Mouse (Mus musculus): ENCODE measurements around the gene S100a5. TPM values are rescaled to one million over a fixed set of nuclear protein-coding genes. Genes with fewer than 3 reads are reported as not detected.

S100a5 gene
- polyA plus RNA-seq, 1 experiment, result not detected

DNA sequence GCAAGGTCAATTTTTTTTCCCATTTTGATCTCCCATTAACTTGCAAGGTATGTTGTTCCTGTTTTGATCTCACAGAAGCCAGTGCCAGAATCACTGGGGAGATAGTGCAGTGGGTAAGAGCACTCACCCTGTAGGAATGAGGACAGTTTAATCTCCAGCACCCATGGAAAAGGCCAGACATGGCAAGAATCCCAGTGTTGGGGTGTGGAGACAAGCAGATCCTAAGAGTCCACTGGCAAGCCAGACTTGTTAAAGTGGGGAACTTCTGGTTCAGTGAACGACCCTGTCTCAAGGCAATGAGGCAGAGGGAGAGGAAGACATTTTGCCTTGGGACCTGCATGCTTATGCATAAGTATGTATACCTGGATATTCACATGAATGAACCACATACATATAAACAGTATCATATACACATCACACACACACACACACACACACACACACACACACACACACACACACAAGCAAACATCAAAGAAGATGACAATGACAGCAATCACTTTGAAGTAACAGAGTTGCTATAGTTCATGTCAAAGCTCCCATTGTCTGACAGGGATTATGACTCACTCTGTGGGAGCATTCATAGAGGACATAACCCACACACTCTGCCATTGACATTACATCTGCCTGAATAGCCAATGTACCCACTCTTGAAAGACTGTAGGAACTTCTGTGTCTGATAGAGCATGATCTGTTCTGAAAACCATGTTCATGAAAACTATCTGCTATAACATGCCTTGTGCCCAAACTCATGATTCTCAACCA is 30.4 kb downstream of the S100a5 start:
- H3K36me3 ChIP-seq (replicated peaks; ENCODE audit: low read length), result no peaks in the 10 kb centered on the region
- H3K9me3 ChIP-seq, result 0 out of 2 replicates have a peak, but pooled peaks cover 1% of the 10 kb centered on the region
- peaks cover 4% of the 10 kb centered on the region for H3K27me3 ChIP-seq (replicated peaks)
- H3K4me3 ChIP-seq (replicated peaks), result no peak overlapping the region
- no peak for TF ChIP-seq GATA1 (IDR thresholded peaks at IDR 0.05; ENCODE audit: borderline replicate concordance, low read length)
- no peak for TF ChIP-seq FLI1 (IDR thresholded peaks at IDR 0.05; ENCODE audit: low read length)
- H3K4me1 ChIP-seq, result peaks cover 4% of the 10 kb centered on the region; the same call in 1 of the 2 replicates

DNA sequence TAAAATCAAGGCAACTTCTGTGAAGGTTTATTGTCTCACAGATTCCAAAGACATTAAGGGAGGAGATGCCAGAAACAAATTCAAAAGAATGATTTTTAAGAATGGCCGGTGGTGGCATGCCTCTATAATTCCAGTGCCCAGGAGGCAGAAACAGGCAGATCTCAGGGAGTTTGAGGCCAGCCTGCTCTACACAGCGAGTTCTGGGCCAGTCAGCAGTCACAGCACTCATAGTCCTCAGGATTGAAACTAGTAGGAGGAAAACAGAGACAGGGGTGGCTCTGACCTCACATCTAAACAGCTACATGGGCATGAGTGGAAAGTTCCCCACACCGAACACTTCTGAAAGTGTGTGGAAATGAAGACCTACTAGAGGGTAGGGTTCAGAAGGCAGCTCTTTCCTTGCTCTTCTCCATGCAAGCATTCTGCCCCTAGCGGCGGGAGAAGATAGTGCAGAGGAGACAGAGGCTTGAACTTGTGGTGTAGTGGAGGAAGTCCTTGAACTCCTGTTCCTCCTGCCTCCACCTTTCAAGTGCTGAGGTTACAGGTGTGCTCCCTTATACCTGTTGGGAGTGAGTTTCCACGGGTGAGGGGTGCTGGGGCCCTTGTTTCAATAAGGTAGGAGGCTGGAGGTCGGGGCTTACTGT is 31.3 kb downstream of the S100a5 start:
- H3K4me3 ChIP-seq (replicated peaks), result no peak overlapping the region
- peaks cover 4% of the 10 kb centered on the region for H3K27me3 ChIP-seq (replicated peaks)
- no peak for TF ChIP-seq GATA1 (IDR thresholded peaks at IDR 0.05; ENCODE audit: borderline replicate concordance, low read length)
- no peaks in the 10 kb centered on the region for H3K9me3 ChIP-seq
- peaks cover 4% of the 10 kb centered on the region; the same call in 1 of the 2 replicates for H3K4me1 ChIP-seq
- no peaks in the 10 kb centered on the region for H3K36me3 ChIP-seq (replicated peaks; ENCODE audit: low read length)

DNA sequence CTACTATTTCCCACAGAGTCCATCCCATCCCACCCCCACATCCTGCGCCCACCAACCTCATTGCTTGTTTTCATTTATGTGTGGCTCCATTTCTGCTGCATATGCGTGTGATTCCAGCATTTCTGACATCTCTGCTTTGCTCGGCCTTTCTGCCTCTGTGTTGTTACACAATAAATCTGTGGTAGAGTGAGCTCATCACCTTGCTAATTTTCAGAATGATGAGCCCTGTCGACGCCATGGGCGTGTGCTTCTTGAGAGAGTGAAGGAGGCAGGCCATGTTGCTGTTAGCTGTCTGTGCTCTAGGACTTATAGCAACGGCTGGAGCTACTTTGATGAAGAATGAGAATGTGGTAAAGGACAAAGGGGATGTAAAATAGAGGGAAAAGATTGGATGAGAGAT is 32.7 kb downstream of the S100a5 start:
- H3K4me1 ChIP-seq, result peaks cover 4% of the 10 kb centered on the region; the same call in 1 of the 2 replicates
- H3K4me3 ChIP-seq (replicated peaks), result no peak overlapping the region
- H3K36me3 ChIP-seq (replicated peaks; ENCODE audit: low read length), result no peaks in the 10 kb centered on the region
- no peak for TF ChIP-seq FLI1 (IDR thresholded peaks at IDR 0.05; ENCODE audit: low read length)
- peaks cover 4% of the 10 kb centered on the region for H3K27me3 ChIP-seq (replicated peaks)
- no peaks in the 10 kb centered on the region for H3K9me3 ChIP-seq

DNA sequence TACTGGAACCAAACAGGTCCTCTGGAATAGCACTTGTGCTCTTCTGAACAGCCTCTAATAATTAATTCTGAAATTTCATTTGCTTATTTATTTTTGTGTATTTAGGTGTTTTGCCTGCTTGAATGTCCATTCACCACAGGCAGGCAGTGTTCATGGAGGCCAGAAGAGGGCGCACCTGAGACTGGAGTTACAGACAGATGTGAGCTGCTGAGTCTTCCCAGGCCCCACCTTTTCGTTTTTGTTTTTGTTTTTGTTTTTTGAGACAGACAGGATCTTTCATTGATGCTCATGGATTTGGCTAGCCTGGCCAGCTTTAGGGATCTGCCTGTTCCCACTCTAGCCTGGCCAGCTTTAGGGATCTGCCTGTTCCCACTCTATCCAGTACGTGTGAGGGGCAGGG is 35.9 kb downstream of the S100a5 start:
- no peak for TF ChIP-seq FLI1 (IDR thresholded peaks at IDR 0.05; ENCODE audit: low read length)
- TF ChIP-seq GATA1 (IDR thresholded peaks at IDR 0.05; ENCODE audit: borderline replicate concordance, low read length), result no peak
- Histone ChIP-seq H3K9me3 (no peaks in the 10 kb centered on the region), H3K27me3 (replicated peaks) (peaks cover 2% of the 10 kb centered on the region), H3K4me1 (peaks cover 4% of the 10 kb centered on the region; the same call in 1 of the 2 replicates), H3K36me3 (replicated peaks; ENCODE audit: low read length) (no peaks in the 10 kb centered on the region), H3K4me3 (replicated peaks) (no peak overlapping the region)

DNA sequence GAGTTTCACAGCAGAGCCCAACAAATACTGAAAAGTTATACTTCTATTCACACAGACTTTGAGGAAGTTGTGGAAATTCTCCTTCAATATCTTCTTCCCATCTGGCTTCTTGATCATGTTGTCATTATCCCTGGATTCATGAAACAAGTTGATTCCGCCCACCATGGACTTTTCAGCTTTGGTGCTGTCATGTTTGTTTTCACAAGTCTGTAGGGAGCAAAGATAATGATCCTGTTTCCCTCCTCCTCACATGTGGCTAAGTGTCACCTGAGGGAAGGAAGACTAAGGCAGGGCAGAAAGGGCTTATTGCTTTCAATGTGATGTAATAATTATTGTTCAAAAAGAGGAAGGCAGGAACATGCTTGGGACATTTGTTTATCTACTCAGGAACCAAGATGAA is 39.0 kb downstream of the S100a5 start:
- Histone ChIP-seq H3K4me3 (replicated peaks) (no peak overlapping the region), H3K36me3 (replicated peaks; ENCODE audit: low read length) (no peaks in the 10 kb centered on the region), H3K4me1 (peaks cover 4% of the 10 kb centered on the region; the same call in 1 of the 2 replicates), H3K27me3 (replicated peaks) (peaks cover 4% of the 10 kb centered on the region), H3K9me3 (no peaks in the 10 kb centered on the region)
- no peak for TF ChIP-seq GATA1 (IDR thresholded peaks at IDR 0.05; ENCODE audit: borderline replicate concordance, low read length)
- no peak for TF ChIP-seq FLI1 (IDR thresholded peaks at IDR 0.05; ENCODE audit: low read length)

DNA sequence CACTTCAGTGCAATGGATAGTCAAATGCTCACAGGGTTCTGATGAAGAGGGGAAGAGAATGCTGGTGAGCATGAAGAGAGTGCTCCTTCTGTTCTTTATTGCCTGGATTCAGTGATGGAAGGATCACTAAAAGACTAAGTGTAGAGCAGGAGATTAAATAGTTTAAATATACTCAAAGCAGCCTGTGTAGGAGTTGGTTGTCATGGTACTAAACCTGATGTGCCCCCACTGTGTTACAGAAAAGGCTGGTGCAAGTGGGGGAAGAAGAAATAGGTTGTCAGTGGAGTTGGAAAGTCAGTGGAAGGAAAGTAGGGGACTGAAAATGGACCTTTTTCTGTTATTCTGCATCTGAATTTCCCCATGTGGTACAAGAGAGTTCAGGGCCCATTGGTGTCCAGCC is 40.7 kb downstream of the S100a5 start:
- peaks cover 12% of the 10 kb centered on the region for H3K27me3 ChIP-seq (replicated peaks)
- no peak for TF ChIP-seq GATA1 (IDR thresholded peaks at IDR 0.05; ENCODE audit: borderline replicate concordance, low read length)
- TF ChIP-seq FLI1 (IDR thresholded peaks at IDR 0.05; ENCODE audit: low read length), result no peak

DNA sequence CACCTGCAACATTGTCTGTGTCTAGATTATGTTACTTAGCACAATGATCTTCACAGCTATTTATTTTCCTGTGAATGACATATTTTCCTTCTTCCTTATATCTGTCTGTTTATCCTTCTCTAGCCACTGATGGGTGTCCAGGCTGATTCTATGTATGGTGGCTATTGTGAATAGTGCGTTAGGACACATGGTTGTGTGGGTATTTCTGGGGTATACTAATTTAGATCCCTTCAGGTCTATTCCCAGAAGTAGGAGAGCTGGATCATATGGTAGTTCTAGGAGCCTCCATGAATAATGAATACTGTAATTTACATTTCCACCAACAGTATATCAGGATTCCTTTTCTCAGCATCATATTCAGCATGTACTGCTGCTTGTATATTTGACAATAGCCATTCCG is 41.5 kb downstream of the S100a5 start:
- Histone ChIP-seq H3K36me3 (replicated peaks; ENCODE audit: low read length) (no peaks in the 10 kb centered on the region), H3K4me3 (replicated peaks) (no peak overlapping the region), H3K4me1 (no peaks in the 10 kb centered on the region), H3K27me3 (replicated peaks) (peaks cover 19% of the 10 kb centered on the region), H3K9me3 (no peaks in the 10 kb centered on the region)
- TF ChIP-seq GATA1 (IDR thresholded peaks at IDR 0.05; ENCODE audit: borderline replicate concordance, low read length) (no peak), FLI1 (IDR thresholded peaks at IDR 0.05; ENCODE audit: low read length) (no peak)

More for the DNA sequence above, 40.7 kb downstream of the S100a5 start:
- Histone ChIP-seq H3K9me3 (no peaks in the 10 kb centered on the region), H3K4me1 (no peaks in the 10 kb centered on the region), H3K4me3 (replicated peaks) (no peak overlapping the region), H3K36me3 (replicated peaks; ENCODE audit: low read length) (no peaks in the 10 kb centered on the region)

DNA sequence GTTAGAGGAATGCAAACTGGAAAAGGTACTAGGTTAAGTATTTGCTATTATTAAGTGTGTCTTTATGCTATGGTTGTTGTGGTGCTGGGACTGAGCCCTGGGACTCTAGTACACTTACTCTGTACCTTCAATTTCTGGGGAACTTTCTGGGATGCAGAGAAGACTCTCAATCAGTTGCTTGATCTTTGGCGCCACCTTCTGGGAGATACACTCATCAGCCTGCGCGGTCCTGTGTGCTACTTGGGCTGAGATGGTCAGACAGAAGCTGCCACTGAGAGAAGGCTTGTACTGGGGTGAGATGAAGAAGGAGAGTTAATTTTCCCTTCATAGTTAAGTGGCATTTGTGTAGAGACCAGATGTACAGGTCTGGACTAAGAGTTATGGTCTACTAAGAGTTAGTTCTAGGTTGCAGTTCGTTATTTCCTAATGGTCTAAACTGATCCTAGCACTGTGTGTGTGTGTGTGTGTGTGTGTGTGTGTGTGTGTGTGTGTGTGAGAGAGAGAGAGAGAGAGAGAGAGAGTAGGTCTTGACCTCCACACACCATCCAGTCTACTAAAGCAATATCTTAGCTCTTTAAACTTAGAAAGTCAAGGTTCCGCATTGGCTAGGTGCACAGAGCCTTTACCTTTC is 44.7 kb downstream of the S100a5 start:
- H3K36me3 ChIP-seq (replicated peaks; ENCODE audit: low read length), result no peaks in the 10 kb centered on the region
- TF ChIP-seq GATA1 (IDR thresholded peaks at IDR 0.05; ENCODE audit: borderline replicate concordance, low read length) (no peak), FLI1 (IDR thresholded peaks at IDR 0.05; ENCODE audit: low read length) (no peak)
- no peaks in the 10 kb centered on the region for H3K4me1 ChIP-seq

DNA sequence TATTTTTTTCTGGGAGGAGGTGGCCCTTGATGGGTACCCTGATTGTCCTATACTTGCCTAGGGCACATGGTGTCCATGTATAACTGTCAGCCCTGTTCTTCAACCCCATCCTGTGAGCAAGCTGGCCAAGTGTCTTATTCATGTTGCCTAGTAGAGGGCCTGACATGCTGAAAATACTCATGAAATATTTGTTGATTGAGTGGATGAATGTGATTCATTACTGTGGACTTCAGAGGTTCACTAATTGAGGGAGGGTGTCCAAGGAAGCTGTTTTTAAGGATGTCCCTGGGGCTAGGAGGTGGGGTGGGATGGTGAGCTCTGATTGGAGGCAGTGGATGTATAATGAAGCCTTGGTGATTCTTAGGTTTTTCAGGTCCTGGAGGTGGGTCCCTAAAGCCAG is 45.4 kb downstream of the S100a5 start, which contains the start of gene S100a7a:
S100a7a (plus strand) TSS at position 301 of the 400 bp plus-strand sequence.
- H3K9me3 ChIP-seq, result no peaks in the 10 kb centered on the region
- no peak for TF ChIP-seq GATA1 (IDR thresholded peaks at IDR 0.05; ENCODE audit: borderline replicate concordance, low read length)
- H3K27me3 ChIP-seq (replicated peaks), result peaks cover 32% of the 10 kb centered on the region
- no peaks in the 10 kb centered on the region for H3K4me1 ChIP-seq
- no peaks in the 10 kb centered on the region for H3K36me3 ChIP-seq (replicated peaks; ENCODE audit: low read length)
- no peak within 1 kb of the TSS for H3K4me3 ChIP-seq (replicated peaks)

More for the DNA sequence above, 44.7 kb downstream of the S100a5 start:
- H3K27me3 ChIP-seq (replicated peaks), result peaks cover 32% of the 10 kb centered on the region
- no peak overlapping the region for H3K4me3 ChIP-seq (replicated peaks)
- H3K9me3 ChIP-seq, result no peaks in the 10 kb centered on the region

DNA sequence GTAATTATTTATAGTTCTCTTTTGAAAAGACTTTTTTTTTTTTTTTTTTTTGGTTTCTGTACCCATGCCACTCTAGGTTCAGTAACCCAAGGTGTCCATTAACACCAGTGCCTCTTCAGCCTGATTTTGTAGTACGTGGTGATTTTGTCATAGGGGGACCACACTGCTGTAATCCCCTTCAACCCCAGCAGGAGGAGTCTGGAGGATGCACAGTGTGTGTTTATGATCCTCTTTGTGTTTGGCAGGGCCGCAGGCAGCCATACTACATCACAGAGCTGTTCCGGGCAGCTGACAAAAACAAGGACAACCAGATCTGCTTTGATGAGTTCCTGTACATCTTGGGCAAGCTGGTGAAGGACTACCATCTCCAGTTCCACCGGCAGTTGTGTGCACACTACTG is 49.1 kb downstream of the S100a5 start:
- peaks cover 30% of the 10 kb centered on the region for H3K27me3 ChIP-seq (replicated peaks)
- H3K9me3 ChIP-seq, result no peaks in the 10 kb centered on the region
- H3K4me1 ChIP-seq, result no peaks in the 10 kb centered on the region
- H3K36me3 ChIP-seq (replicated peaks; ENCODE audit: low read length), result no peaks in the 10 kb centered on the region
- no peak for TF ChIP-seq GATA1 (IDR thresholded peaks at IDR 0.05; ENCODE audit: borderline replicate concordance, low read length)
- no peak for TF ChIP-seq FLI1 (IDR thresholded peaks at IDR 0.05; ENCODE audit: low read length)
- peak overlapping the region; percentile 3 for H3K4me3 ChIP-seq (replicated peaks)
